Mouse (Mus musculus): ENCODE data around the gene Hat1. TPM values are rescaled to one million over a fixed set of nuclear protein-coding genes. Genes with fewer than 3 reads are reported as not detected.

Gene Hat1
- polyA plus RNA-seq (2015; fragmentation: Nextera tagmentation; extraction: Ambion mirVana), result 52.2 and 54.8 TPM in 2 replicates

GRCm38 (mm10) chr2:71388951-71389763 is at the start of gene Hat1:
Gene Hat1 (plus strand): TSS chr2:71388958.
- ATAC-seq, result peak; percentile 100
- Histone ChIP-seq H3K4me2 (ENCODE audit: low read length) (peak within 1 kb of the TSS; percentile 69), H3K9me3 (ENCODE audit: control insufficient read depth, low read length) (no peaks in the 10 kb centered on the region)

GRCm38 (mm10) chr2:71340126-71340525 is 48.6 kb upstream of the Hat1 start:
- Histone ChIP-seq H3K4me2 (ENCODE audit: low read length) (no peak overlapping the region), H3K27ac (ENCODE audit: low read depth, low read length) (no peak overlapping the region), H3K27me3 (replicated peaks; ENCODE audit: control insufficient read depth, insufficient read depth, low read length) (no peaks in the 10 kb centered on the region), H3K36me3 (ENCODE audit: control insufficient read depth, insufficient read depth, low read length) (peaks cover 11% of the 10 kb centered on the region), H3K9me3 (ENCODE audit: control insufficient read depth, low read length) (0 out of 2 replicates have a peak, but pooled peaks cover 5% of the 10 kb centered on the region), H3K4me3 (ENCODE audit: low read length) (no peak overlapping the region), H3K4me1 (ENCODE audit: control insufficient read depth, insufficient read depth, low read depth, low read length) (no peaks in the 10 kb centered on the region), H3K9ac (ENCODE audit: low read depth, low read length) (no peak overlapping the region)
- no peak for ATAC-seq
- 86% methylated on average over 5 of the region's 5 CpGs for WGBS

More at GRCm38 (mm10) chr2:71388951-71389763, at the start of gene Hat1:
- Histone ChIP-seq H3K9ac (ENCODE audit: low read depth, low read length) (peak within 1 kb of the TSS; percentile 78), H3K4me1 (ENCODE audit: control insufficient read depth, insufficient read depth, low read depth, low read length) (peaks cover 9% of the 10 kb centered on the region), H3K27ac (ENCODE audit: low read depth, low read length) (peak within 1 kb of the TSS; percentile 63), H3K36me3 (ENCODE audit: control insufficient read depth, insufficient read depth, low read length) (peaks cover 3% of the 10 kb centered on the region; the same call in 1 of the 2 replicates), H3K4me3 (ENCODE audit: low read length) (peak within 1 kb of the TSS; percentile 90), H3K27me3 (replicated peaks; ENCODE audit: control insufficient read depth, insufficient read depth, low read length) (no peaks in the 10 kb centered on the region)
- under 1% methylated on average over 49 of the region's 66 CpGs for WGBS

GRCm38 (mm10) chr2:71343884-71344640 is 44.7 kb upstream of the Hat1 start:
- no peaks in the 10 kb centered on the region for H3K4me1 ChIP-seq (ENCODE audit: control insufficient read depth, insufficient read depth, low read depth, low read length)
- no peak overlapping the region for H3K27ac ChIP-seq (ENCODE audit: low read depth, low read length)
- no peak for ATAC-seq
- WGBS, result 96% methylated on average over 10 of the region's 10 CpGs
- no peak overlapping the region for H3K4me2 ChIP-seq (ENCODE audit: low read length)
- 0 out of 2 replicates have a peak, but pooled peaks cover 5% of the 10 kb centered on the region for H3K9me3 ChIP-seq (ENCODE audit: control insufficient read depth, low read length)
- no peak overlapping the region for H3K9ac ChIP-seq (ENCODE audit: low read depth, low read length)
- no peak overlapping the region for H3K4me3 ChIP-seq (ENCODE audit: low read length)
- peaks cover 11% of the 10 kb centered on the region for H3K36me3 ChIP-seq (ENCODE audit: control insufficient read depth, insufficient read depth, low read length)
- no peaks in the 10 kb centered on the region for H3K27me3 ChIP-seq (replicated peaks; ENCODE audit: control insufficient read depth, insufficient read depth, low read length)

- H3K4me2 ChIP-seq (ENCODE audit: low read length), result no peak overlapping the region
- H3K4me3 ChIP-seq (ENCODE audit: low read length), result no peak overlapping the region
- H3K36me3 ChIP-seq (ENCODE audit: control insufficient read depth, insufficient read depth, low read length), result peaks cover 9% of the 10 kb centered on the region
- H3K9ac ChIP-seq (ENCODE audit: low read depth, low read length), result no peak overlapping the region
- ATAC-seq, result no peak
- WGBS, result 91% methylated on average over 10 of the region's 10 CpGs
- no peaks in the 10 kb centered on the region for H3K27me3 ChIP-seq (replicated peaks; ENCODE audit: control insufficient read depth, insufficient read depth, low read length)
- H3K4me1 ChIP-seq (ENCODE audit: control insufficient read depth, insufficient read depth, low read depth, low read length), result no peaks in the 10 kb centered on the region
- no peak overlapping the region for H3K27ac ChIP-seq (ENCODE audit: low read depth, low read length)
- 0 out of 2 replicates have a peak, but pooled peaks cover 5% of the 10 kb centered on the region for H3K9me3 ChIP-seq (ENCODE audit: control insufficient read depth, low read length)
Measured at GRCm38 (mm10) chr2:71347160-71347559, 41.6 kb upstream of the Hat1 start.

GRCm38 (mm10) chr2:71347732-71348490 is 40.8 kb upstream of the Hat1 start:
- H3K4me2 ChIP-seq (ENCODE audit: low read length), result no peak overlapping the region
- H3K36me3 ChIP-seq (ENCODE audit: control insufficient read depth, insufficient read depth, low read length), result peaks cover 3% of the 10 kb centered on the region
- ATAC-seq, result no peak
- no peak overlapping the region for H3K9ac ChIP-seq (ENCODE audit: low read depth, low read length)
- H3K27me3 ChIP-seq (replicated peaks; ENCODE audit: control insufficient read depth, insufficient read depth, low read length), result no peaks in the 10 kb centered on the region
- no peak overlapping the region for H3K27ac ChIP-seq (ENCODE audit: low read depth, low read length)
- H3K4me1 ChIP-seq (ENCODE audit: control insufficient read depth, insufficient read depth, low read depth, low read length), result no peaks in the 10 kb centered on the region
- 0 out of 2 replicates have a peak, but pooled peaks cover 5% of the 10 kb centered on the region for H3K9me3 ChIP-seq (ENCODE audit: control insufficient read depth, low read length)
- H3K4me3 ChIP-seq (ENCODE audit: low read length), result no peak overlapping the region
- 93% methylated on average over 20 of the region's 20 CpGs for WGBS

GRCm38 (mm10) chr2:71349511-71349910 is 39.2 kb upstream of the Hat1 start:
- H3K27me3 ChIP-seq (replicated peaks; ENCODE audit: control insufficient read depth, insufficient read depth, low read length), result no peaks in the 10 kb centered on the region
- no peak overlapping the region for H3K27ac ChIP-seq (ENCODE audit: low read depth, low read length)
- no peaks in the 10 kb centered on the region for H3K9me3 ChIP-seq (ENCODE audit: control insufficient read depth, low read length)
- no peaks in the 10 kb centered on the region for H3K36me3 ChIP-seq (ENCODE audit: control insufficient read depth, insufficient read depth, low read length)
- H3K4me2 ChIP-seq (ENCODE audit: low read length), result no peak overlapping the region
- H3K4me1 ChIP-seq (ENCODE audit: control insufficient read depth, insufficient read depth, low read depth, low read length), result no peaks in the 10 kb centered on the region
- no peak for ATAC-seq
- WGBS, result 86% methylated on average over 2 of the region's 2 CpGs
- H3K9ac ChIP-seq (ENCODE audit: low read depth, low read length), result no peak overlapping the region
- H3K4me3 ChIP-seq (ENCODE audit: low read length), result no peak overlapping the region

GRCm38 (mm10) chr2:71350181-71350580 is 38.6 kb upstream of the Hat1 start:
- Histone ChIP-seq H3K9ac (ENCODE audit: low read depth, low read length) (no peak overlapping the region), H3K27ac (ENCODE audit: low read depth, low read length) (no peak overlapping the region), H3K4me1 (ENCODE audit: control insufficient read depth, insufficient read depth, low read depth, low read length) (no peaks in the 10 kb centered on the region), H3K9me3 (ENCODE audit: control insufficient read depth, low read length) (no peaks in the 10 kb centered on the region), H3K4me3 (ENCODE audit: low read length) (no peak overlapping the region), H3K4me2 (ENCODE audit: low read length) (no peak overlapping the region), H3K36me3 (ENCODE audit: control insufficient read depth, insufficient read depth, low read length) (no peaks in the 10 kb centered on the region), H3K27me3 (replicated peaks; ENCODE audit: control insufficient read depth, insufficient read depth, low read length) (no peaks in the 10 kb centered on the region)
- no peak for ATAC-seq
- 75% methylated on average over 7 of the region's 7 CpGs for WGBS

GRCm38 (mm10) chr2:71350904-71351726 is 37.6 kb upstream of the Hat1 start:
- no peaks in the 10 kb centered on the region for H3K9me3 ChIP-seq (ENCODE audit: control insufficient read depth, low read length)
- ATAC-seq, result no peak
- no peak overlapping the region for H3K4me3 ChIP-seq (ENCODE audit: low read length)
- H3K27me3 ChIP-seq (replicated peaks; ENCODE audit: control insufficient read depth, insufficient read depth, low read length), result no peaks in the 10 kb centered on the region
- no peaks in the 10 kb centered on the region for H3K36me3 ChIP-seq (ENCODE audit: control insufficient read depth, insufficient read depth, low read length)
- H3K27ac ChIP-seq (ENCODE audit: low read depth, low read length), result no peak overlapping the region
- no peak overlapping the region for H3K9ac ChIP-seq (ENCODE audit: low read depth, low read length)
- H3K4me2 ChIP-seq (ENCODE audit: low read length), result no peak overlapping the region
- no peaks in the 10 kb centered on the region for H3K4me1 ChIP-seq (ENCODE audit: control insufficient read depth, insufficient read depth, low read depth, low read length)
- 91% methylated on average over 11 of the region's 11 CpGs for WGBS

Data from hindbrain, embryonic 16.5 days (tissue).